Mouse (Mus musculus): ENCODE results near the gene Cd2.

Cd2 gene

GRCm38 (mm10) chr3:101287911-101288311 lies at the start of gene Cd2:
Cd2 (minus strand) TSS chr3:101287939.
- DNase-seq, result no peak

- no peak for DNase-seq
Observed at GRCm38 (mm10) chr3:101328617-101329016, 40.9 kb upstream of the Cd2 start.

GRCm38 (mm10) chr3:101327248-101327647 lies 39.5 kb upstream of the Cd2 start:
- no peak for DNase-seq

- DNase-seq, result no peak
Observed at GRCm38 (mm10) chr3:101322437-101322836, 34.7 kb upstream of the Cd2 start.

GRCm38 (mm10) chr3:101320874-101321273 lies 33.1 kb upstream of the Cd2 start:
- DNase-seq, result no peak

- DNase-seq, result peak; percentile 36
Observed at GRCm38 (mm10) chr3:101318516-101319170, 30.9 kb upstream of the Cd2 start.

GRCm38 (mm10) chr3:101318115-101318514 lies 30.4 kb upstream of the Cd2 start:
- no peak for DNase-seq

- no peak for DNase-seq
Observed at GRCm38 (mm10) chr3:101314954-101315353, 27.2 kb upstream of the Cd2 start.

- no peak for DNase-seq
Observed at GRCm38 (mm10) chr3:101313266-101314051, 25.7 kb upstream of the Cd2 start.

- DNase-seq, result no peak
Observed at GRCm38 (mm10) chr3:101310977-101311376, 23.2 kb upstream of the Cd2 start.

- no peak for DNase-seq
Observed at GRCm38 (mm10) chr3:101309626-101310025, 21.9 kb upstream of the Cd2 start.

- DNase-seq, result no peak
Observed at GRCm38 (mm10) chr3:101306090-101306489, 18.4 kb upstream of the Cd2 start.

GRCm38 (mm10) chr3:101305046-101305445 lies 17.3 kb upstream of the Cd2 start:
- DNase-seq, result no peak

GRCm38 (mm10) chr3:101304156-101304555 lies 16.4 kb upstream of the Cd2 start:
- DNase-seq, result peak; percentile 58

GRCm38 (mm10) chr3:101300271-101301071 lies 12.7 kb upstream of the Cd2 start:
- no peak for DNase-seq

- no peak for DNase-seq
Observed at GRCm38 (mm10) chr3:101299591-101299990, 11.9 kb upstream of the Cd2 start.

- no peak for DNase-seq
Observed at GRCm38 (mm10) chr3:101297221-101297620, 9.5 kb upstream of the Cd2 start.

- no peak for DNase-seq
Observed at GRCm38 (mm10) chr3:101295931-101296820, 8.4 kb upstream of the Cd2 start.

GRCm38 (mm10) chr3:101295366-101295867 lies 7.7 kb upstream of the Cd2 start:
- DNase-seq, result peak; percentile 81

GRCm38 (mm10) chr3:101294487-101295365 lies 7.0 kb upstream of the Cd2 start:
- DNase-seq, result no peak

- no peak for DNase-seq
Observed at GRCm38 (mm10) chr3:101293571-101294135, 5.9 kb upstream of the Cd2 start.
